Mouse (Mus musculus) lung, postnatal 36 days (tissue): ENCODE results near the gene Atp5d.

Experiments used
- DNase-seq: peaks from one replicate; pipeline ENCODE4 v3.0.0; 2022; ENCODE audit warnings: mixed read lengths

Atp5d gene

DNA sequence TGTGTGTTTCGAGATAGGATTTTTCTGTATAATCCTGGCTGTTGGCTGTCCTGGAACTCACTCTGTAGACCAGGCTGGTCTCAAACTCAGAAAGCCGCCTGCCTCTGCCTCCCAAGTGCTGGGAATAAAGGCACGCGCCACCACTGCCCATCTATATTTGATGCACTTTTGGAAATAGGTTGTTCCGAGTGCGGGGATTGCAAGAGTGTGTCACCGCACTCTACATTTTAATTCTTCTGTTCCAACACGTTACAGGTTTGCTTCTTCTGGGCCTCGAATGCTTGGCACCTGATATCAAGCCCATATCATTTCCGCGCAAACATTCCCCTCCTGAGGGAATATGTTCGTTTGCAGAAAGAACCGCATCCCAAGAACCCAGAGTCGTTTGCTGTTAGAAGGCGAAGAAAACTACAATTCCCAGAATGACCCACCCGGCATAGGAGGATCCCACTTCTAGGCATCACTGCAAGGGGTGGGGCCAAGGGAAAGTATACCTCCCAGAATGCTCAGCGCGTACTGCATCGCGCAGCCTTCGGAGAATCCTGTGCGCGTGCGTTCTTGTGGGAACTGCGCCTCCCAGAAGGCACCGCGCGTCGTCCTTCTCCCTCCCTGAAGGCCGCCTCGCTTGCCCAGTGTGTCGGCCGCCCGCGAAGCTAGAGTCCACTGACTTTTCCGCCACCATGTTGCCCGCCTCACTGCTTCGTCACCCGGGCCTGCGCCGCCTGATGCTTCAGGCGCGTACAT lies 3.5 kb downstream of the Atp5d start:
- DNase-seq, result peak; percentile 99

DNA sequence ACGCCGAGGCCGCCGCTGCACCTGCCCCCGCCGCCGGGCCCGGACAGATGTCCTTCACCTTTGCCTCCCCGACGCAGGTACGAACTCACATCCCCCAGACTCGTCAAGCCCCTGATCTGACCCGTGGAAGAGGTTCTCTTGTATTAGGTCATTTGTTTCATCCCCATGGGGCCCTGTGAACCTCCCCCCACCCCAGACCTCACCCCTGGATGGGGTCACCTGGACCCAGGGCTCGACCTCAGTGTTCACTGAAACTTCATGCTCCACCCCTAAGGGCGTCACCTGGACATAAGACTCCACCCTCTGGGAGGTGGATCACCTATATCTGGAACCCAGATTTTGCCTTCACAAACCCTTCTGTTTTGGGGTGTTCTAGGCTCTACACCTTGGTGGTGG lies 4.1 kb downstream of the Atp5d start:
- DNase-seq, result peak; percentile 58

DNA sequence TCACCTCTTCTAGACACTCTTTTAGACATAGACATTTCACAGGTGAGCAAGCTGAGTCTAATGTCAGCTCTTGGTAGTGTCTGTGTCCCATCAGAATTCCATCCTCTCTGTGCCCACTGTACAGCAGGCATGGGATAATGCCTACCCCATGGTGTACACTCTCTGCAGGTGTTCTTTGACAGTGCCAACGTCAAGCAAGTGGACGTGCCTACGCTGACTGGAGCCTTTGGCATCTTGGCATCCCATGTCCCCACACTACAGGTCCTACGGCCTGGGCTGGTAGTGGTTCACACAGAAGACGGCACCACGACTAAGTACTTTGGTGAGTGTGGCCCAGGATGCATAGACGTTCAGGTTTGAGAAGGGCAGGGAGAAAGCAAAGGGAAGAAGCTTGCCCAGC lies 5.2 kb downstream of the Atp5d start:
- no peak for DNase-seq

DNA sequence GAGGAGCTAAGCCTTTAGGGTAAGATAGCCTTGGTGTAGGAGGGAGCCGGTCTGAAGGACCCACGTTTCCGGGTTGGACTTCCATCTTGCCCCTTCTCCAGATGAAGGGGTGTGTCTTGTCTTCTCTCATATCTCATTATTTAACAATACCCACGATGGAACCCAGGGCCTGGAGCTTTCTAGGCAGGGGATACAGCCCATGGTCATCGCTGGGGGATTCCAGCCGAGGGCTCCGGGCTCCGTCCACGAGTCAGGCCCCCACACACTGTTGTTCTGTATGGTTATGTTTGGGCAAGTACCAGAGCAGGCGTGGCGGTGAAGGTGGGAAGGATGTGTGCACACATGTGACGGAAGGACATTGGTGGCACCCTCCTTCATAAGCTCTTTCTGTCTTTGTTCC lies 5.7 kb downstream of the Atp5d start:
- no peak for DNase-seq

DNA sequence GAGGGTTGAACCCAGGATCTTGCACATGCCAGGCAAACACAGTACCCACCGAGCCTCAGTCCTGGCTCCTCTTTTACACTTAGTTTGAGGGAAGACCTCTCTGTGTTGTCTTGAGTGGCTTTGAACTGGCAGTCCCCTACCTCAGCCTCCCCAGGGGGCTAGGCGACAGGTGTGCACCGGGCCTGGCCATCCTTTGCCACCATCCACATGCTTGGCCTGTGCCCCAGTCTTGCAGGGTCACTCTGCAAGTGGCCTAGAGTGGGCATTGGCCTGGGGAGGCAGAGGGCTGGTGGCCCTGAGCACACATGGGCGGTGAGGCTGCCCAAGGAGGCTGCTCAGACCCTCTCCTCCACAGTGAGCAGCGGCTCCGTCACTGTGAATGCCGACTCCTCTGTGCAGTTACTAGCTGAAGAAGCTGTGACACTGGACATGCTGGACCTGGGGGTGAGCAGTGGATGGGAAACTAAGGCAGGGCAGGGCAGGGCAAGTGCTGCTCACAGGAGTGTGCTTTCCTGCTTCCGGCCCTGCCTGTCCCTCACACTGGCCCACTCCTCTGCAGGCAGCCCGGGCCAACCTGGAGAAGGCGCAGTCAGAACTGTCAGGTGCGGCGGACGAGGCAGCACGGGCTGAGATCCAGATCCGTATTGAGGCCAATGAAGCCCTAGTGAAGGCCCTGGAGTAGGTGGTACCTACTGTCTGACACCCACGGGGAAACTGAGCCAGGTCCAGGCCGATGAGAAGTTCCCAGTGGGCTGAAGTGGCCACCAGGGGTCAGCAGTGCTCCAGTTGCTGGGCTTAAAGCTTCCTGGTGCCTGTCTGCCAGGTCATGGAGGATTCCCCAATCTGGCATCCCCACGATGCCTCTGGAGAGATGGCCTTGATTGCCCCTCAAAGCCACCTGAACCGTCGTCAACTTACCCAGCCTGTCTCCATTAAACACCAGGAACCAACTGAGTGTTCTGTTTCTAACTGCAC lies 6.7 kb downstream of the Atp5d start:
- DNase-seq, result peak; percentile 88

DNA sequence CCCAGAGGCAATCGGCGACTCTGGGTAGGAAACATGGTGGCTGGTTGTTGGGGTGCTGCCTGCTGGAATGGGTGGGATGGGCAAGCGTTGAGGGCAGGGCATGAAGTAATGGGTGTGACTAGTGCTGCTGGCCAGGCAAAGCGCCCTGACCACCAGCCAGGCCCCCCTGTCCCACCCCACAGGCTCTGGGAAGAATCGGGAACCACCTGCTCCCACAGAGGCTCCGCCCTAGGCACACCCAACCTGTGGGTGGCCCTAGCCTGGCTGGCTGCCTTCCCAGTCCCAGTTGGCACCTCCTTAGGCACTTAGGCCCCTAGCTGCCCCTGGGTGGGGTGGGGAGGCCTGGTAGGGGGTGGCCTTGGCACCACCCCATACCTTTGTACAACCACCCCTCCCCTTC lies 7.5 kb downstream of the Atp5d start:
- DNase-seq, result peak; percentile 79

DNA sequence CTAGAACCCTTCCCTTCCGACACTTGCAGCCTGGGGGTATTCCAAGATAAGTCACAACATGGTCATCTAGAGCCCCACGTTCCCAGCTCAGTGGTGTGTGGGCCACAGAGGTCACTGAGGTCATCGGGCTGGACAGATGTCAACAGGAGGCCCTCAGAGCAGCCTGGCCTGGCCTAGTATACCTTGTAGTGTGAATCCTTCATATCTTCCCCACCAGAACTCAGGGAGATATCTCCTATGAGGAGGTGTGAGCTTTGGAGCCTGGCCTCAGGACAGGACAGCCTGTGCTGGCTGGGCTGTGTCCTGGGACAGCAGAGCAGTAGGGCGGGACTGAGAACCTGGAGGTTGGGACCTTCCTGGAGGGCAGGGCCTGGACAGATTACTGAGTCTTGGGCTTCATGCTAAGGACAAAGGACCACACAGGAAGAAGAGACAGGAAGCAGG lies 8.2 kb downstream of the Atp5d start:
- DNase-seq, result no peak

DNA sequence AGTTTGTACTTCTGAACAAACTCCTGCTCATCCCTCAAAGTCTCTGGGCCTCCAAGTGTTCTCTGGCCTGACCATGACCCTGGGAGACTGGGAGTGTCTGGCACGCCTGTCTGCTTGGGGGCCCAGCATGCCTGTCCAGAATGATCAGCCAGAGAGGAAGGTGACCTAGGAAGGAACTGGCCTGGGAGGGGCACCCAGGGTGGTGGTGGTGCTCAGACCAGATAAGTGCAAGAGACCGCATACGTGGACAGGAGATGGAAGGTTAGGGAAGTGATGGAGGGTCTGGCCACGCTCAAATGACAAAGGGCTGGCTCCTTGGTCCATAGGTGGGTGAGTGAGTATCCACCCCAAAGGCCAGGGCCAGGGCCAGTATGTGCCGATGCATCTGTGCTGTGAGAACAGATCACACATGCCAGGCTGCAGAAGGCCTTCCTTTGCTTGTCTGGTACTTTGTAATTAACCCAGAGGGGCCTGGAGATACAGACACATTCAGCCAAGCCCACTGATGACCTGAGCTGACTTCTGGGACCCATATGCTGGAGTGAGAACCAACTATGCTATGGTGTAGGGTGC lies 8.8 kb downstream of the Atp5d start:
- DNase-seq, result no peak

DNA sequence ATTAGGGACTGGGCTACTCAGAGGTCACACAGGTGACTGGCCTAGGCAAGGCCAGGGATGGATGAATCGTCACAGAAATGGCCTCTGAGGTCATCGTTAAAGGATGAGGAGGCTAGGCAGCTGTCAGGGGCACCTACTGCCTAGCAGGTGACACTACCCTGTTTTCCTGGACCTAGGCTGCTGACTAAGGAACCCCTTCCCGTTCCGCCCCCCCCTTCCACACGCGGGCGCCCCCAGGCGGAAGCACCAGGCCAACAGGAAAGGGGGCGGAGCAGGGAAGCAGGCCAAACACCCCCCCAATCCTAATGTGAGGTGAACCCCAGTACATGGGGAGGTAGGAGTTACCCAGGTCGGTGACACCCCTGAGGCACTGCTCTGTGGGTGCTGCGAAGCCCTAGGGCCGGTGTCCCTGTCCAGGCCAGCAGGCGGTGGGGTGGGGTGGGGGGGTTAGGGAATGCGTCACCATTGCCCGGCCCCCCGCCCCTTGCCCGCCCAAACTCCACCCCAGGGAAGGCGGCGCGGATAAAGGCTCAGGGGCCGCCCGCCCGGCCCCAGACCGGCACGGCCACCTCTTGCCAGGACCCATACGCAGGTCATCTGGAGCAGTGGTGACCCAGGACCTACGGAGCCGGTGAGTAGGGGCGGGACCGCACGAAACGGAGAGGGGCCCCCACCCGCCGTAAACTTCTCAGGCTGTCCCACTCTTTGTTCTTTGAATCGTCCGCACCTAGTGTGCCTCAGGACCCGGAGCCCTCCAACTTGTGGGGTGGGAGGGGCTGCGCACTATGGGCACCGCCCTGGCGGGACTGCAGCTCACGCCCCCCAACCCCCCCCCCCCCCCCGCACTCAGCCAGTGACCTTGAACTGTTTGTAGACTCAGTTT lies 9.5 kb downstream of the Atp5d start, which contains the start of gene Midn:
Gene Midn (plus strand): TSS at position 554 of the 883 bp plus-strand sequence.
- peak; percentile 86 for DNase-seq

DNA sequence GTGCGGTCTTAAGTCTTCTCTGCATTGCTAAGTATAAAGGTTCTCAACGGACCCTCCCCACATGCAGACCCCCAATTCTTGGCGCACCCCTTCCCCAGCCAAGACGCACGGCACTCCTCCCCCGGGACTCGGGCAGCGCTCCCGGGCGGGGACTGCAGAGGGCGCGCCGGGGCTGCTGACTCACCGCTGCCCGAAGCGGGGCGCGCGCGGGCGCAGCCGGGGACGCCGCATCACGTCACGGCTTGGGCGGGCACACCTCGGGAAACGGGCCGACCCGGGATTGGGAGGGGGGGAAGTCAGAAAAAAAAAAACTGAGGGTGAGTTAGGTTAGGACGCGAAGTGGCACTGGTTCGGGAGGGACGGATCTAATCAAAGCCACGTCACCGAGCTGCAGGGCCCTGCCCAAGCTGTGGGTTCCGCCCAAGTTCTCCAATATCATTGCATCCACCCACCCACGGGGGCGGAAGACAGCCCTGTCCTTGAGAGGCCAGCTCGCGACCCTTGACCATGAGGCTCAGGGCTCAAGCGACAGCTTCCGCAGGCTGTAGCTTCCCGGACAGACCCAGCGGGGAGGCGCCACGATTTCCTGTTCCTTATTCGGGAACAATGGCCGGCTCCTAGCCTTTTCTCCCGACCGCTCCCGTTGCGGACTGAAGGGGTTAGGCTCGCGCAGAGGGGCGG lies 10.3 kb downstream of the Atp5d start:
- DNase-seq, result peak; percentile 95

DNA sequence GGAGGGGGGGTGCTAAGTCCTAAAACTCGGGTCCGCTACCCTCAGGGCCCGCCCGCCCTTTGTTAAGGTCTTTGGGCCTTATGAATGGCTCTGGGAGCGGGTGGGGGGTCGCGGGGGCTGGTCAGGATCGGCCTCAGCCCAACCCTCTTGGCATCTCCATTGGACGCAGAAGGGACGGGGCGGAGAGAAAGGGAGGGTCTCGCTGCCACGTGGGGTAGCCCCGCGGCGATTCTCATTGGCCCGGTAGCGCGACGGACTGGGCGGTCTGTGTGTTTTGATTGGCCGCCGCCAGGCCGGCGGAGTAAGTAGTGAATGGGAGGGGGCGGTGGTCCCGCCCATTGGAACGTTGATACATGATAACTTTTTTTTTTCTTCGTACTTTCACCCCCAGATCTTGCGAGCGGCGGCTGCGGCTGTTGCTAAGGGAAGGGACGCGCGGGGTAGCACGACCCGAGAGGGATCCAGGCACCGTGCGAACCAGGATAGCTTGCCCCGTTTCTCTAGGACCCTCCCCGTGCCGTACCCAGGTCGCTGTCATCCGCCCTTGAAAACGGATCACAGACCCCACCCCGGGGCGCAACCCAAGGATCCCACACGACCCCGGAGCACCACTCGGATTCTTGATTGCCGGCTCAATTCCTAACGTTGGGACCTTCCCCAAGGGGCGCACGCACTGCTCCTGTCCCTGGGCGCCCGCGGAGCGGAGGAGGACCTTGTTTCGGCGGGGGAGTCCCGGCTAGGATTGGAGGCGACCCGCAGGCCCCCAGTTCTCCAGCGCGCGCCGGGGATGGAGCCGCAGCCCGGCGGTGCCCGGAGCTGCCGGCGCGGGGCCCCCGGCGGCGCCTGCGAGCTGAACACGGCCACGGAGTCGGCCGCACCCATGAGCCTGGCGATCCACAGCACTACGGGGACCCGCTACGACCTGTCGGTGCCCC lies 11.1 kb downstream of the Atp5d start:
- DNase-seq, result peak; percentile 99

DNA sequence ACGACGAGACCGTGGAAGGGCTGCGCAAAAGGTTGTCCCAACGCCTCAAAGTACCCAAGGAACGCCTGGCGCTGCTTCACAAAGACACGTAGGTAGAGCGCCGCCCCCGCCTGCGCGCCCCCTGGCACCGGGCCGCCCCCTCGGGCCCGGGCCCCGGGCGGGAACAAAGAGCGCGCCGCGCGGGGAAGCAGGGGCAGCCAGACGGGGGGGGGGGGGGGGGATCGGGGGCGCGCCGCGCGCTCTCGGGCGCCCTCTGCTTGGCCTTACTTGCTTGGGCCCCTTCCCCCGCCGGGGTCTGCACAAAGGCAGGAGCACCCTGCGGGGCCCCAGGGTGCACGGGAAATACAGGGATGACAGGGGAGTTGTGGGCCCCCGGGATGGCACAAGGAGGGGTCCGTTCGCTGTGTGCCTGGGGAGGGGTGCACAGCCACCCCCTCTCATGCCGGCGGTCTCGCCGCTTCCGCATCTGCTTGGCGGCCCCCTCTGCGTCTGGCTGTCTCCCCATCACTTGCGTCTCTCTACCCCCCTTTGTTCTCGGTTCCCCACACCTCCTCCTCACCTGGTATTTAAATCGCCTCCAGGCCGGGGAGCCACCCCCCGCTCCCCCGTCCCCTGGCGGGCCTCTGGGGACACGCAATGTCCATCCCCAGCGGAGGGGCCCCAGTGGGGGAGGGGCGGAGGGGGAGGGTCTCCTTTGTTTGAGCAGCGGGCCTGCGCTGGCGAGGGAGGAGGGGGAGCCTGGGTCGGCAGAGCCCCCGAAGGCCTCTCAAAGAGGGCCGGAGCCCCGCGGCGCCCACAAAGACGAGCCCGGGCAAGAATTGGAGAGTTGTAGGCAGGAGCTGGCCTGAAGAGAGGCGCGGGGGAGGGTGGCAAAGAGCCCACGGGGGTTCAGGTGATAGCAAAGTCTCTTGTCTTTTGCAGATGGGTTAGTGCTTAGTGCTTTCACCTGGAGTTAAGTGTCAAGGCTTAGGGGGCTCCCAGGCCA lies 12.1 kb downstream of the Atp5d start:
- DNase-seq, result peak; percentile 50

DNA sequence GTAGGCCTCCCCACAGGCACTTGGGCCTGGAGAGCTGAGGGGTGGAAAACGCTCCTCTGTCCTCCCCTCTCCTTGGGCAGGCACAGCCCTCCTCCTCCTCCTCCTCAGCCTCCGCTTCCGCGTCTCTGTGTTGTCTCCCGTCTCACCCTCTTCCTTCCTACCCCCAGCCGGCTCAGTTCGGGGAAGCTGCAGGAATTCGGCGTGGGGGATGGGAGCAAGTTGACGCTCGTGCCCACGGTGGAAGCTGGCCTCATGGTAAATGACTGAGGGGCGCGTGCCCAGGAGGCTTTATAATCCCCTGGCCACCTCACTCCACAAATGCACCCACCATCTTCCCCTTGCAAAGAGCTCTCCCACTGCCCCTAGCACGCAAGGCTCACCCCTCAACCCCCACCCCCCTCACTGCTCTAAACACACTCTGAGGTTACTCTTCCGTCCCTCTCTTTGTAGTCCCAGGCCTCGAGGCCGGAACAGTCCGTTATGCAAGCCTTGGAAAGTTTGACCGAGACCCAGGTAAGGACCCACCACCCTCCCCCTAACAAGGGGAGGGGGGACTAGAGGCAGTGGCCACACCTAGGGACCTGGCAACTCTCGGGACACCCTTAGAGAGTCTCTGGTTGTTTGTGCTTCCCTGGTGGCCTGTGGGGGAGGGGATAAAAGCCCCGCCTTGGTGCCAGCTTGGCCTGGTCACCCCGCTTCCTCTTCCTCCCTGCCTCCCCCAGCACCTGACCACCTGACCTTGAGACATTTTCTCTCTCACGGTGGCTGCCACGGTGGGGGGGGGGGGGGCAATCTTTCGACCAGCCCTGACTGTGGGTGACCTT lies 13.0 kb downstream of the Atp5d start:
- peak; percentile 88 for DNase-seq

DNA sequence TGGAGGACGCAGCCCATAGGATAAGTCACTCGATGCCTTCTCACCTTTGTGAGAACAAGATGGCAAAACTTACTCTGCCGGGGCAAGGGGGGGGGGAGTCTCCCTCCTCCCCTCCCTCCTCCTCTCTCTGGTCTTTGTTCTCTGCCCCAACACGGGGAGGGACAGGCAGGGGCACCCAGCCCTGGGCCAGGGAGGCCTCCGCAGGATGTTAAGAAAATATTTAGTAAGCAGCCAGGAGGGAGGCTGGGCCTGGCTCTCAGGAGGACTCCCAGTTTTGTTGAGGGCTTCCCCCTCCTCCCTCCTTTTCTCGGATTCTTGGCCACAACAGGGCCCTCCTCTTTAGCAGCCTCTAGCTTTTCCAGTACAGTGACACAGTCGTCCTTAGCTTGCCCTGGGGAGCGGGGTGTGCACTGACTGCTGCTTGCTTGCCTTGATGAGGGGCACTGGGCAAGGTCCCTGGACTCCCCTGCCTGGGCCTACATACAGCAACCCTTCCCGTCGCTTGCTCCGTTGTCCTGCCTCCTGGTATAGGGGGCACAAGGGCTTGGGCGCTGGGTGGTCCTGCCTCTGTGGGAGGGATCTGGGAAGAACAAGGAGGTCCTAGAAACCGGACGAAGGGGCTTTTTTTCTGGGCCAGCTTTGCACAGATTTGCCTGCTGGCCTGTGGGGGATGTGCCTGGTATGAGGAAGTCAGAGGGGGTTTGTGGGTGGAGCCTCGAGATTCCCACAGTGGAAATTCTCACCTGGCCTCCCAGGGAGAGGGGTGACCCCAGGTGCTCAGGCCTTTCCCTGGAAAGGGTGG lies 13.8 kb downstream of the Atp5d start:
- peak; percentile 82 for DNase-seq

DNA sequence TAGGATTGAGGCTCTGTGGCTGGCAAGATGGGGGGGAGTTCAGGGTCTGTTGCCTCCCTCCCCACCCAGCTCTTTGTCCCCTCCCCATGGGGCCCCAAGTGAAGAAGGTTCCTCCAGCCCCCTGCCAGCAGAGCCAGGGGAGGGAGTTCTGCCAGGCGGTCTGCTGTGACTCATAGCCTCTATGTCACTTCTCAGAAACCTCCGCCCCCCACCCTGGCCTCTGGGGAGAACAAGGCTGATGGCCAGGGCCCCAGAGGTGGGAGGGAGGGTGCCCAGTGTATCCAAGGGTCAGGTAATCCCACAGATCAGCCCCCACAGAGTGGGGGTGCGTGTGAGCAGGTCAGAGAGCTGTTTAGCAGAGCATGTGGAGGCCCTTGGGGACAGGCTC lies 14.4 kb downstream of the Atp5d start:
- peak; percentile 61 for DNase-seq

DNA sequence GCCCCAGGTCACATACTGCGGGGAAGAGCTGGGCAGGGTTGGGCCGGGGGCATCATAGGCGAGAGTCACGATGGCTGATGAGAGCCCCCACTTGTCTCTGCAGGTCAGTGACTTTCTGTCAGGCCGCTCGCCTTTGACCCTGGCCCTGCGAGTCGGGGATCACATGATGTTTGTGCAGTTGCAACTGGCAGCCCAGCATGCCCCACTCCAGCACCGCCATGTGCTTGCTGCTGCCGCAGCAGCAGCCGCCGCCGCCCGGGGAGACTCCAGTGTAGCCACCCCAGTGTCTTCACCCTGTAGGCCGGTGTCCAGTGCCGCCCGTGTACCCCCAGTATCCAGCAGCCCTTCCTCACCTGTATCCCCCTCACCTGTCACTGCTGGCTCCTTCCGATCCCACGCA lies 15.3 kb downstream of the Atp5d start:
- no peak for DNase-seq

DNA sequence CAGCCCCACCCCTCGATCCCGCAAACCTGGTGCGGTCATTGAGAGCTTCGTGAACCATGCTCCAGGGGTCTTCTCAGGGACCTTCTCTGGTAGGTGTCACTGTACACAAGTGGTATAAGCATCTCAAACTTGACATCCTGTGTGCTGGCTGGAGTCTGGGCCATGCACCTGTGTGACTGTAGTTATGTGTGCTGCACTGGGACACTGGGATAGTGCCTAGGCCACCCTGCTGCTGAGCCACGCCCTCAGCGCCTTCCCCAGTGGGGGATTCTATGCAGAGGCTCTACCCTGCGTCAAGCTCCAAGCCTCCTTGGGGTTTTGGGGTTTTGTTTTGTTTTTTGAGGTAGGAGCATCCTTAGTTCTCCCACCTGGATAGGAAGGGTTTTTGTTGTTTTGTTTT lies 16.0 kb downstream of the Atp5d start:
- no peak for DNase-seq

DNA sequence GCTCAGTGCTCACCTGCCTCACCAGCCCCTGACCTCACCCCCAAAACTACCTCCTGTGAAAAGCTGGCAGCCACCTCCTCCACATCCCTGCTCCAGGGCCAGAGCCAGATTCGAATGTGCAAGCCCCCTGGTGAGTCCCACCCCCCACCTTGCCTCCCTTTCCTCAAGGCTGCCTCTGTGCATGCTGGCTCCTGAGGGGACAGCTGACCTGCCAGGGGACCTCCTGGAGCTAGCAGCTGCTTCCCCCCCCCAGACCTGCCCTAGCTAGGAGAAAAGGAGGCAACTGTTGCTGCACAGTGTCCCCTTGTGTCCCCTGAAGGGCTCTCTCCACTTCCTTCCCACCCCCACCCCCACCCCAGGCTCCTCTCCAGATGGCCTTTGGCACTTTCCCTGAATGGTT lies 16.8 kb downstream of the Atp5d start:
- DNase-seq, result no peak
